Mouse (Mus musculus) embryonic facial prominence, embryonic 13.5 days (tissue): ENCODE measurements around the gene 4933428G20Rik. TPM values are rescaled to one million over a fixed set of nuclear protein-coding genes. Genes with fewer than 3 reads are reported as not detected.

ENCODE experiments used
- ATAC-seq: fragments of 200-750 bp; cut with Nextera tagmentation; 2 replicates; pipeline ENCODE4 v1.8.0; 2017; ENCODE audit warnings: low read depth; ENCODE audit not compliant: insufficient number of reproducible peaks, insufficient read depth, low FRiP score, low TSS enrichment
- H3K27ac ChIP-seq: fragments of 300-500 bp; sonication (generic); 2 replicates; pipeline ENCODE4 v1.5.1; 2015; ENCODE audit warnings: moderate library complexity, mild to moderate bottlenecking, inconsistent platforms
- H3K27me3 ChIP-seq: fragments of 300-500 bp; sonication (generic); 2 replicates; pipeline ENCODE4 v1.6.1; 2015; ENCODE audit warnings: mild to moderate bottlenecking, inconsistent platforms
- H3K36me3 ChIP-seq: fragments of 300-500 bp; sonication (generic); 2 replicates; pipeline ENCODE4 v1.6.1; 2015; ENCODE audit warnings: mild to moderate bottlenecking, inconsistent platforms
- H3K4me1 ChIP-seq: fragments of 300-500 bp; sonication (generic); 2 replicates; pipeline ENCODE4 v1.6.1; 2015; ENCODE audit warnings: inconsistent platforms
- H3K4me2 ChIP-seq: fragments of 300-500 bp; sonication (generic); 2 replicates; pipeline ENCODE4 v1.6.1; 2015; ENCODE audit warnings: moderate library complexity, mild to moderate bottlenecking, inconsistent platforms
- H3K4me3 ChIP-seq: fragments of 300-500 bp; sonication (generic); 2 replicates; pipeline ENCODE4 v1.5.1; 2015; ENCODE audit warnings: mild to moderate bottlenecking, inconsistent platforms
- H3K9ac ChIP-seq: fragments of 300-500 bp; sonication (generic); 2 replicates; pipeline ENCODE4 v1.6.1; 2015; ENCODE audit warnings: mild to moderate bottlenecking, inconsistent platforms
- H3K9me3 ChIP-seq: fragments of 300-500 bp; sonication (generic); 2 replicates; pipeline ENCODE4 v1.6.1; 2016; ENCODE audit warnings: inconsistent platforms
- WGBS: fragments of 180-500 bp; shearing (Covaris S2); methylation state at CpG from one replicate; pipeline ENCODE4 v1.1.7; 2015; ENCODE audit warnings: mixed read lengths; 5-methylcytosine and 5-hydroxymethylcytosine counted together
- polyA plus RNA-seq: library from polyadenylated mRNA; unstranded; fragments of >200 nt; fragmentation: Nextera tagmentation; extraction: Ambion mirVana; gene quantifications from 2 replicates; pipeline ENCODE4 v1.2.1, GENCODE M21; 2015

4933428G20Rik gene
- polyA plus RNA-seq, 1 experiment from 2014 or later = 1.4 TPM

GRCm38 (mm10) chr11:97539622-97540021 is 39.5 kb upstream of the 4933428G20Rik start:
- no peak overlapping the region for H3K4me2 ChIP-seq
- WGBS = 72% methylated on average over 5 of the region's 5 CpGs
- H3K9ac ChIP-seq = no peak overlapping the region
- H3K27ac ChIP-seq = no peak overlapping the region
- no peak for ATAC-seq
- H3K9me3 ChIP-seq = no peaks in the 10 kb centered on the region
- H3K4me1 ChIP-seq = peaks cover 42% of the 10 kb centered on the region
- peaks cover 72% of the 10 kb centered on the region for H3K27me3 ChIP-seq
- no peaks in the 10 kb centered on the region for H3K36me3 ChIP-seq
- H3K4me3 ChIP-seq = no peak overlapping the region

GRCm38 (mm10) chr11:97537580-97538089 is 37.5 kb upstream of the 4933428G20Rik start:
- Histone ChIP-seq H3K4me1 (peaks cover 56% of the 10 kb centered on the region), H3K27ac (no peak overlapping the region), H3K36me3 (no peaks in the 10 kb centered on the region), H3K9ac (0 out of 2 replicates have a peak overlapping the region, but pooled peaks have one; percentile 64), H3K27me3 (peaks cover 76% of the 10 kb centered on the region), H3K4me3 (peak overlapping the region; percentile 47), H3K9me3 (no peaks in the 10 kb centered on the region), H3K4me2 (peak overlapping the region; percentile 86)
- no peak for ATAC-seq
- 16% methylated on average over 12 of the region's 12 CpGs for WGBS

GRCm38 (mm10) chr11:97536835-97537579 is 36.9 kb upstream of the 4933428G20Rik start:
- no peak for ATAC-seq
- Histone ChIP-seq H3K27ac (no peak overlapping the region), H3K9ac (peak overlapping the region; percentile 64), H3K9me3 (no peaks in the 10 kb centered on the region), H3K4me3 (peak overlapping the region; percentile 47), H3K4me1 (peaks cover 59% of the 10 kb centered on the region), H3K36me3 (no peaks in the 10 kb centered on the region), H3K4me2 (peak overlapping the region; percentile 86), H3K27me3 (peaks cover 82% of the 10 kb centered on the region)
- WGBS = under 1% methylated on average over 36 of the region's 36 CpGs

DNA sequence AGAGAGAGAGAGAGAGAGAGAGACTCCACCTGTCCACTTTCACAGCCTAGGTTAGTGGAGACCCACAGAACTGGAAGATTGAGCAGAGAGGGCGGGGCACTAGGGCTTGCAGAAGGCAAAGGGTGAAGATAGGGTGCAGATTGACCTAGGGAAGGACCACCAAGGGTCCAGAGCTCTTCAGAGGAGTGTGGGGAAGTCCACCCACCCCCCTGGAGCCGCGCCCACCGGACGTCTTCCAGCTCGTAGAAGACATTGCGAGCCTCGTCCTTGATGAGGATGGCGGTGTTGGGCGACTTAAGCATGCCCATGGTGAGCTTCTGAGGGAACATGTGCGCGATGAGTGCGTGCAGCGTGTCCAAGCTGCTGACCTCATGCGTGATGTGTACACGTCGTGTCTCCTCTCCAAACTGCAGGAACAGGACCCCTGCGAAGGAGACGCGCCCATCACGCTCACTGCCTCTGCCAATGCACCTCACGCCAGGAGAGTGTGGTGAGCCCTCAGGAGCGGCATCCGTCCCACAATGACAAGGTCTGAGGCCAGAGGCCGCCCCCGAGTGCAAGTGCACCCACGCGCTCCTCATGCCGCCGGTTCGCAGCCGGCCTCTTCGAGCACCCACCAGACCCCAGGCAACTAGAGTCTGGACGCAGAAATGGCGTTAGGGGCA is 36.1 kb upstream of the 4933428G20Rik start:
- Histone ChIP-seq H3K4me3 (peak overlapping the region; percentile 47), H3K27ac (no peak overlapping the region), H3K4me1 (peaks cover 58% of the 10 kb centered on the region), H3K9me3 (no peaks in the 10 kb centered on the region), H3K4me2 (peak overlapping the region; percentile 86), H3K27me3 (peaks cover 84% of the 10 kb centered on the region), H3K9ac (no peak overlapping the region), H3K36me3 (no peaks in the 10 kb centered on the region)
- 12% methylated on average over 35 of the region's 35 CpGs for WGBS
- ATAC-seq = no peak

- ATAC-seq = no peak
- Histone ChIP-seq H3K4me2 (no peak overlapping the region), H3K4me3 (no peak overlapping the region), H3K4me1 (peaks cover 52% of the 10 kb centered on the region), H3K9ac (no peak overlapping the region), H3K27ac (no peak overlapping the region), H3K36me3 (no peaks in the 10 kb centered on the region), H3K27me3 (peaks cover 86% of the 10 kb centered on the region), H3K9me3 (no peaks in the 10 kb centered on the region)
- 36% methylated on average over 5 of the region's 5 CpGs for WGBS
Measured at GRCm38 (mm10) chr11:97535660-97536059, 35.5 kb upstream of the 4933428G20Rik start.

DNA sequence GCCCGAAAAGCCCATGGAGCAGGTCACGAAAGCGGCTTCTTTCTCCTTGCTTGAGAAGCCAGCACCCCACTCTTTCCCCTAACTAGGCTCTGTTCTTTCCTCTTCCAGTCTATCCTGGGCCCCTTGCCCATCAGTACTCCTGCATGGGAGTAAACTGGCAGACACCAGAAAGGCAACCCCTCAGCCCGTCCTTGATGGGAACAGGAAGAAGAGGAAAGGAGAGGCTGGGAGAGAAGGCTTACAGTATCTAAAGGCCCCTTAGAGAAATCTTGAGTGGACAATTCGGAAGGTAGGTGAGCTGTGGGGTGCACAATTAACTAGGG is 35.1 kb upstream of the 4933428G20Rik start:
- Histone ChIP-seq H3K36me3 (no peaks in the 10 kb centered on the region), H3K4me3 (peak overlapping the region; percentile 35), H3K27me3 (peaks cover 90% of the 10 kb centered on the region), H3K27ac (no peak overlapping the region), H3K4me2 (peak overlapping the region; percentile 54), H3K4me1 (peaks cover 49% of the 10 kb centered on the region), H3K9ac (no peak overlapping the region), H3K9me3 (no peaks in the 10 kb centered on the region)
- 31% methylated on average over 5 of the region's 5 CpGs for WGBS
- ATAC-seq = no peak

DNA sequence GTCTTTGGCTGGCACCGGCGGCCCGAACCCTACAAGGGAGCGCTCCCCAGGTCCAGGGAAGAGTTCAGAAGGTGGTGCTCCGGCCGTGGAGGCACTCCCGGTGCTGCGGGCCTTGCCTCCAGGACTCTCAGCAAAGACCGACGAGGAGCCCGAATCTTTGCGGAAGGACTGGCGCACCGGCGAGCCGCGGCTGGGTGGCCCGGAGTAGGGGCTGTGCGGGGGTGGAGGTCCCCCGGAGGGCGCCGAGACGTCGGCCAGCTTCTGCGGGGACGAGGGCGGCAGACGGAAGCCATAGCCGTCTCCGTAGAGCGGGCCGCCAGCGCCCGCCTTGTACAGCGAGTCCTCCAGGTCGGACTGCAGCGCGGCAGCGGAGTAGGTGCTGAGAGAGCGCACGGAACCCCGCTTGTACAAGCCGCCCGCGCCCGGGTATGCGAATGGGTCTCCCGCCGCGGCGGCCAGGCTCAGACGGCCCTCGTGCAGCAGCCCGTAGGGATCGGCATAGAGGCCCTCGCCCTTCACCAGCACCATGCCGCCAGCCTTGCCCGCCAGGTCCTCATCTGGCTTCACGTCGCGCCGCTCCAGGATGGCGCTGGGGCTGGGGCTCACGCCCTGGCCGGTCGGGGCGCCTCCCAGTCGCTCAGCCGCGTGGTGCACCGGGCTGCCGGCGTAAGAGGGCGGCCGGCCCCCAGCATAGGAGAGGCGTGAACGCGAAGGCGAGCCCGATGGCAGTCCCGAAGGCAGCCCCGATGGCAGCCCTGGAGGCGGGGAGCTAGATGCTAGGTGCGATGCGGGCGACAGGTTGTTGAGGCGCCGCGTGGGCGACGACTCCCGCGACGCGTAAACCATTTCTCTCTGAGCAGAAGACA is 34.5 kb upstream of the 4933428G20Rik start:
- Histone ChIP-seq H3K4me3 (peak overlapping the region; percentile 35), H3K4me2 (peak overlapping the region; percentile 54), H3K27ac (no peak overlapping the region), H3K4me1 (peaks cover 46% of the 10 kb centered on the region), H3K9me3 (no peaks in the 10 kb centered on the region), H3K36me3 (no peaks in the 10 kb centered on the region), H3K27me3 (peaks cover 92% of the 10 kb centered on the region), H3K9ac (peak overlapping the region; percentile 54; the same call in 1 of the 2 replicates)
- no peak for ATAC-seq
- WGBS = 4% methylated on average over 95 of the region's 95 CpGs

GRCm38 (mm10) chr11:97533653-97534052 is 33.5 kb upstream of the 4933428G20Rik start:
- Histone ChIP-seq H3K9ac (no peak overlapping the region), H3K4me3 (no peak overlapping the region), H3K4me1 (peaks cover 46% of the 10 kb centered on the region), H3K9me3 (no peaks in the 10 kb centered on the region), H3K4me2 (no peak overlapping the region), H3K36me3 (no peaks in the 10 kb centered on the region), H3K27me3 (peaks cover 86% of the 10 kb centered on the region), H3K27ac (no peak overlapping the region)
- 19% methylated on average over 7 of the region's 7 CpGs for WGBS
- ATAC-seq = no peak

DNA sequence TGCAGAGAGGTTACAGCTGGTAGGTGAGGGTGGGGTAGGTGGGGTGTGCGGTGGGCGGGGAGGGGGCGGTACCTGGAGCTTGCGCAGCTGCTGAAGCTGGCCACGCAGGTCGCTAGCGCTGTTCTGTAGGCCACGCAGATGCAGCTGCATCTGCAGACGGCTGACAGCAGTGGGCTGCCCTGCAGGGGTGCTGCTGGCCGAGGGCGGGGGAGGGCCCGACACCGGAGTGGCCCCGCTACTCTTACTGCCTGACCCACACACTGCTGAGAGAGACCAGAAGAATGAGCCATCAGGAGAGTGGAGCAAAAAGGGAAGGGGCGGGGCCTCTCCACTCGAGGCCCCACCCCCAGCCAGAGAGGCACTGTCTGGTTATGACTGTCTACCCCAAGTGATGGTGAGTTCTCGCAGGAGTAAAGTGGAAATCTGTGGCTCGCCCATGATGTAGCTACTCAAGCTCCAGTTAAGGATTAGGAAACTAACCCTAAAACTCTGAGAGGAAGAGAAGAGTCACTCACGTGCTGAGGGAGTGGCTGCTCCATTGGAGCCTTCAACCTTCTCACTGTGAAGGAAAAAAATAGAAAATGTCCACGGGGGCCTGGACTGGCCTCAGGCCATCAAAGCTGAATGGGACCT is 32.9 kb upstream of the 4933428G20Rik start:
- Histone ChIP-seq H3K27ac (no peak overlapping the region), H3K27me3 (peaks cover 80% of the 10 kb centered on the region), H3K4me3 (peak overlapping the region; percentile 33), H3K4me1 (peaks cover 46% of the 10 kb centered on the region), H3K4me2 (peak overlapping the region; percentile 70), H3K36me3 (no peaks in the 10 kb centered on the region), H3K9me3 (no peaks in the 10 kb centered on the region), H3K9ac (no peak overlapping the region; the same call in 1 of the 2 replicates)
- WGBS = 3% methylated on average over 20 of the region's 20 CpGs
- no peak for ATAC-seq

GRCm38 (mm10) chr11:97532354-97532753 is 32.2 kb upstream of the 4933428G20Rik start:
- H3K27ac ChIP-seq = no peak overlapping the region
- no peaks in the 10 kb centered on the region for H3K9me3 ChIP-seq
- peak overlapping the region; percentile 43 for H3K4me3 ChIP-seq
- no peaks in the 10 kb centered on the region for H3K36me3 ChIP-seq
- no peak for ATAC-seq
- whole genome bisulfite sequencing = 13% methylated on average over 8 of the region's 8 CpGs
- H3K27me3 ChIP-seq = peaks cover 73% of the 10 kb centered on the region
- no peak overlapping the region for H3K9ac ChIP-seq
- H3K4me2 ChIP-seq = peak overlapping the region; percentile 70
- peaks cover 41% of the 10 kb centered on the region for H3K4me1 ChIP-seq
